Mouse (Mus musculus) right cerebral cortex, adult 18-20 months (tissue): ENCODE results near the gene Rnf183.

Experiments used
- DNase-seq: peaks from one replicate; pipeline ENCODE4 v3.0.0; 2022; ENCODE audit warnings: mixed read lengths

Rnf183 gene

DNA sequence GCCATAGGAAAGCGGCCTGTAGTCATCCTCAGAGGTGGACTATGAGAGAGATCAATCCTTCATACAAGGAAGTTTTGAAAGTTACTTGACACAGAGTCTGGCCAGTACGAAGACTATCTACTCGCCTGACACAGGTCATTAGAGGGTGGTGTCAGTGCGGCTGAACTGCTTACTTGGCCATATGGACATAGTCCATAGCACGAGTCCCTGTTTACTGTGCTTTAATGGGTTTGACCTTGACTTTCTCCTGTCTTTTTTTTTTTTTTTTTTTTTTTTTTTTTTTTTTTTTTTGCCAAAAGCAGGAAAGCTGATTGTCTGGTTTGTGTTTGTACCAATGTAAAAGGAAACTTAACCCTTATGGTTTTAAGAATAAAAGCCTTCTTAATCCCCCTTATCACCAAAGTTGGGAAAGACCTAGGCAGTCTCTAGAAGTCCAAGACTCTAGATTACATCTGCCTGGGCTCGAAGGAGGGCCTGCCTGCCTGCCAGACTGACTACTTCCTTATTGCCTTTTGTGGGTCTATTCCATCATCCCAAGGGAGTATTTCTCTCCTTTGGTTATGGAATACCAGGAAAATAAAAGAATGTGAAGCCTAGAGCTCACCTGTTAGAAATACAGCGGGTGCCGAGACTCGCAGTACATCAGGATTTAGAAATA, 55.2 kb downstream of the Rnf183 start:
- DNase-seq: no peak
